Mouse (Mus musculus) kidney, adult 2 months (tissue): ENCODE measurements at regions not wholly inside any gene's neighbourhood (a gene's known extent, or its start where the extent isn't known, plus 50 kb on each side); places are given as distances from the start of the nearest gene placed in this dataset.

Experiments
- DNase-seq: peaks from one replicate; pipeline ENCODE4 v3.0.0; 2021
- H3K27ac ChIP-seq: fragments of 200-500 bp; 2 replicates; pipeline ENCODE4 v1.5.1; 2012; ENCODE audit warnings: low read depth, low read length, control low read depth, inconsistent platforms; ENCODE audit not compliant: insufficient read depth
- H3K27me3 ChIP-seq: fragments of 200-500 bp; replicated peaks from 2 replicates; pipeline ENCODE4 v1.6.1; 2012; ENCODE audit warnings: mild to moderate bottlenecking, moderate library complexity, low read length, inconsistent platforms; ENCODE audit not compliant: control insufficient read depth, insufficient read depth
- H3K36me3 ChIP-seq: fragments of 200-500 bp; 2 replicates; pipeline ENCODE4 v1.6.1; 2012; ENCODE audit warnings: mild to moderate bottlenecking, moderate library complexity, low read length, inconsistent platforms; ENCODE audit not compliant: control insufficient read depth, insufficient read depth
- H3K4me1 ChIP-seq: fragments of 200-500 bp; 2 replicates; pipeline ENCODE4 v1.6.1; 2011; ENCODE audit warnings: low read length; ENCODE audit not compliant: control insufficient read depth, insufficient read depth
- H3K4me3 ChIP-seq: fragments of 200-500 bp; 2 replicates; pipeline ENCODE4 v1.5.1; 2011; ENCODE audit warnings: mild to moderate bottlenecking, low read depth, low read length, control low read depth; ENCODE audit not compliant: insufficient read depth
- CTCF ChIP-seq: fragments of 200-500 bp; conservative IDR thresholded peaks from 2 replicates; pipeline ENCODE4 v1.5.1; 2011; ENCODE audit warnings: low read depth, mild to moderate bottlenecking, control low read depth, low read length, moderate library complexity, mixed read lengths; ENCODE audit not compliant: insufficient read depth, insufficient read length
- POLR2A ChIP-seq: fragments of 200-500 bp; IDR thresholded peaks from one replicate; pipeline ENCODE4 v1.6.1; 2011; ENCODE audit warnings: low read depth, low read length, control low read depth
- WGBS: fragments of 180-500 bp; shearing (Covaris S2); methylation state at CpG from one replicate; pipeline ENCODE4 v1.1.7; 2018; 5-methylcytosine and 5-hydroxymethylcytosine counted together

- no peak overlapping the region for H3K27ac ChIP-seq
- H3K4me1 ChIP-seq = no peaks in the 10 kb centered on the region
- H3K27me3 ChIP-seq = no peaks in the 10 kb centered on the region
- H3K36me3 ChIP-seq = no peaks in the 10 kb centered on the region
- H3K4me3 ChIP-seq = no peak overlapping the region
- DNase-seq = no peak
- TF ChIP-seq POLR2A = no peak
- no peak for TF ChIP-seq CTCF
Measured at GRCm38 (mm10) chr5:45192287-45192686, 257.7 kb downstream of the Qdpr start.

- Histone ChIP-seq H3K27ac (no peak overlapping the region), H3K36me3 (no peaks in the 10 kb centered on the region), H3K4me1 (no peaks in the 10 kb centered on the region), H3K4me3 (no peak overlapping the region), H3K27me3 (no peaks in the 10 kb centered on the region)
- WGBS = 71% methylated on average over 8 of the region's 8 CpGs
- DNase-seq = no peak
- TF ChIP-seq CTCF = no peak
- TF ChIP-seq POLR2A = no peak
Measured at GRCm38 (mm10) chr5:45173035-45173755, 276.8 kb downstream of the Qdpr start.

- Histone ChIP-seq H3K36me3 (no peaks in the 10 kb centered on the region), H3K4me1 (no peaks in the 10 kb centered on the region), H3K27me3 (no peaks in the 10 kb centered on the region; the same call in 1 of the 2 replicates), H3K4me3 (no peak overlapping the region), H3K27ac (no peak overlapping the region)
- DNase-seq = no peak
- WGBS = 90% methylated on average over 4 of the region's 4 CpGs
- TF ChIP-seq POLR2A (no peak), CTCF (no peak)
Measured at GRCm38 (mm10) chr5:45159194-45159593, 290.8 kb downstream of the Qdpr start.

DNA sequence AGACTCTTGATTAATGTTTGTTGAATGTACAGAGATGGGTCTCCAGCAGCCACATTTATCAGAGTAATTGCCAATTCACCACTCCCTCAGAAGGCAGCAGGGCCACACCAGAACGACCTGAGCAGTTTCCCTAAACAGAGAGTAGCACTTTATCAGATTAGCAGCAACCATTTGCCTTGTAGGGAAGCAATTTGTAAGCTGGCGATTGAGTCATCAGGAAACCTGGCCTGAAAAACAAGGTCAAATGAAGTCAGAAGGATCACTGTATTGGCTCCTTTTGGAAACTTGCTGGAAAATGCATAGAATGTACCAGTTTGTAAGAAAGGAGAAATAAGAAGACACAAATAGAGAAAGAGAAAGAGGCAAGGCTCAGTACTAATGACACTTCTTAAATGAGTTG is 295.1 kb downstream of the Qdpr start:
- no peak for TF ChIP-seq CTCF
- no peak for TF ChIP-seq POLR2A
- Histone ChIP-seq H3K4me1 (no peaks in the 10 kb centered on the region), H3K27ac (no peak overlapping the region), H3K4me3 (no peak overlapping the region), H3K27me3 (no peaks in the 10 kb centered on the region; the same call in 1 of the 2 replicates), H3K36me3 (no peaks in the 10 kb centered on the region)
- no peak for DNase-seq
- WGBS = 42% methylated on average over 2 of the region's 2 CpGs

GRCm38 (mm10) chr5:45144186-45144585 is 305.9 kb downstream of the Qdpr start:
- no peak for TF ChIP-seq POLR2A
- TF ChIP-seq CTCF = no peak
- 91% methylated on average over 4 of the region's 4 CpGs for WGBS
- Histone ChIP-seq H3K36me3 (no peaks in the 10 kb centered on the region), H3K27me3 (no peaks in the 10 kb centered on the region), H3K4me1 (no peaks in the 10 kb centered on the region), H3K27ac (no peak overlapping the region), H3K4me3 (no peak overlapping the region)
- no peak for DNase-seq

- H3K4me3 ChIP-seq = no peak overlapping the region
- 27% methylated on average over 10 of the region's 10 CpGs for WGBS
- DNase-seq = no peak
- no peaks in the 10 kb centered on the region for H3K27me3 ChIP-seq
- no peak for TF ChIP-seq POLR2A
- TF ChIP-seq CTCF = no peak
- no peaks in the 10 kb centered on the region for H3K36me3 ChIP-seq
- no peaks in the 10 kb centered on the region for H3K4me1 ChIP-seq
- H3K27ac ChIP-seq = no peak overlapping the region
Measured at GRCm38 (mm10) chr5:45137198-45137973, 312.6 kb downstream of the Qdpr start.

GRCm38 (mm10) chr5:45136696-45137095 is 313.3 kb downstream of the Qdpr start:
- no peak overlapping the region for H3K27ac ChIP-seq
- WGBS = 65% methylated on average over 3 of the region's 3 CpGs
- H3K27me3 ChIP-seq = no peaks in the 10 kb centered on the region
- DNase-seq = no peak
- no peak for TF ChIP-seq POLR2A
- TF ChIP-seq CTCF = no peak
- no peak overlapping the region for H3K4me3 ChIP-seq
- H3K4me1 ChIP-seq = no peaks in the 10 kb centered on the region
- H3K36me3 ChIP-seq = no peaks in the 10 kb centered on the region
